Mouse (Mus musculus): Measurements from ENCODE around the gene Fry. TPM values are rescaled to one million over a fixed set of nuclear protein-coding genes. Genes with fewer than 3 reads are reported as not detected.

The Fry gene
- total RNA-seq, 2 experiments from 2014 or later = 196 to 210 TPM

GRCm38 (mm10) chr5:150510451-150511225 lies 392.2 kb downstream of the Fry start:
- DNase-seq (ENCODE audit: low spot score in 2 of 2) = no peak

- DNase-seq (ENCODE audit: low spot score in 2 of 2) = no peak
Measured at GRCm38 (mm10) chr5:150513264-150513663, 394.8 kb downstream of the Fry start.

- DNase-seq (ENCODE audit: low spot score in 2 of 2) = no peak
Measured at GRCm38 (mm10) chr5:150514027-150514426, 395.6 kb downstream of the Fry start.

GRCm38 (mm10) chr5:150518064-150518463 lies 399.6 kb downstream of the Fry start, which contains the start of gene Zar1l:
Gene Zar1l, minus strand, starts transcription at chr5:150518164.
- DNase-seq (ENCODE audit: low spot score in 2 of 2) = no peak

- no peak for DNase-seq (ENCODE audit: low spot score in 2 of 2)
Measured at GRCm38 (mm10) chr5:150519551-150519950, 401.1 kb downstream of the Fry start.

- peak; percentile 86 to 92 for DNase-seq (ENCODE audit: low spot score in 2 of 2)
Measured at GRCm38 (mm10) chr5:150521937-150522866, 403.8 kb downstream of the Fry start, which contains the start of gene Brca2. Gene Brca2, plus strand, starts transcription at chr5:150522630.

GRCm38 (mm10) chr5:150522867-150523234 lies 404.4 kb downstream of the Fry start:
- DNase-seq (ENCODE audit: low spot score in 2 of 2) = no peak

- DNase-seq (ENCODE audit: low spot score in 2 of 2) = no peak
Measured at GRCm38 (mm10) chr5:150525239-150525638, 406.8 kb downstream of the Fry start.

- no peak for DNase-seq (ENCODE audit: low spot score in 2 of 2)
Measured at GRCm38 (mm10) chr5:150541302-150541701, 422.9 kb downstream of the Fry start.

- DNase-seq (ENCODE audit: low spot score in 2 of 2) = peak in 1 of 2 experiments; percentile 39
Measured at GRCm38 (mm10) chr5:150543184-150543583, 424.7 kb downstream of the Fry start.

Other genes starting within 250 kb of the Fry start
- under 1 TPM; 0.20 TPM for gene Rxfp2, start 100.0 kb upstream of the Fry start, total RNA-seq (2021)

All from layer of hippocampus, adult 18-20 months (tissue).